Mouse (Mus musculus) layer of hippocampus, adult 9-11 months (tissue): Measurements from ENCODE around the gene Plch2.

Experiments used
- DNase-seq: peaks from one replicate; pipeline ENCODE4 v3.0.0; 2022

Plch2 gene

DNA sequence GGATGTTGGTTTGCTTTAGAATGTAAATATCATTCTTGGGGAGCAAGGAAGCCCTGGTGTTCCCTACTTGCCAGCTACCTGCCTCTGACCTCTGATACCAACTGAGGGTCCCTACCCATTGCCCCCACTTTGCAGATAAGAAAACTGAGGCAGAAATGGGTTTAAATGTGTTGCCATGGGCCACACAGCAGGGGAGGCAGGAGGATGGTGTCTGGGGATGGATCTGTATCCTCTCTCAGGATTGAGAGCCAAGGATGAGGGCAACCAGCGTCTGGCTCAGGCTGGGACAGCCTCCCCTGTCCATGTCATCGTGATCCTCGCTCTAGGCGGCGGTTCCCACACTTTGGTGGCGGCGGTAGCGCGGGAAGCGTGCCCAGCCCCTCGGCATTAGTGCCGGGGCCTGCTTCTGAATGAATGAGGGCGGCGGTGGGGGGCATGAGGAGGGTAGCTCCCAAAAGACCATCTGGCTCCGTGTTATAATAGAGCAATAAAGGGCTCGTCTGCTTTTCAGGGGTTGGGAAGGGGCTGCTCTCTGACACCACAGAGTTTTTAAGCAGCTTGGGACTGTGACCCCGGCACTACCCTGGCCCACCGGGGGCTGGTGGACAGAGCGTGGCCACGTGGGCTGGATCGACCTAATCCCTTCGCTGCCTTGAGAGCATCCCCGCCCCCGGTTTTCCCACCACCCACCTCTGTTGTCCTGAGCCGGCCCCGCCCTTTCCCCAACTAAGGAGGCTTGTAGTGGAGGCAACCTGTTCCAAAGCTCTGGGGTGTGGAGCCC, 103.9 kb downstream of the Plch2 start:
- DNase-seq, result no peak

- DNase-seq, result no peak
Measured at GRCm38 (mm10) chr4:154949589-154949982, 107.0 kb downstream of the Plch2 start.

DNA sequence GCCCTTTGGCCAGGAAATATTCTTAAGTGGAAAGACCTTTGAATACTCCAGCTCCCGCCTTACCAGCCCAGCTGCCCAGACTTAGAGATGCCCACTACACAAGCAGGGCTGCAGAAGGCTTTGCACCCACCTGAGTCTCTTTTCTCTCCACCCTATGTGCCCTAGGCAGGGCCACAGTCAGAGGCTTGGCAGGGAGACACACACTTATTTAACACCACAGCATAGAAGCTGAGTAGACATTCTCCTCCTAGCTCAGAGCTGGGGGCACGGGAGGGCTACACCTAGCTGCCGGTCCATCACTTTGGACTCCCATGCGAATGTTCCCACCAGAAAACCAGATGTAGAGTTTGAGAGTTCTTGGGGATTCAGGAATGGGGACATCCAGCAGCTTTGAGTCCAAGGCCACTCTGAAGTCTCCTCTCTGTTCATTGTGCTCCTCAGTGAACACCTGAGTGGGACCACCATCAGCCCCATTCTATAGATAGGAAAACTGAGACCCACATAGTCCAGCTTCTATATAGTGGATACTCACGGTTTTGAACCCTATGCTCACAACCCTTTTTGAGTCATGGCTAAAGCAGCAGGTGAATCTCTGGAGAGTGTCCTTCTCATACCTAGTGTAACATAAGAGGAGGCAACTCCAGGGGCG, 107.5 kb downstream of the Plch2 start:
- no peak for DNase-seq

GRCm38 (mm10) chr4:154948066-154948939, 108.3 kb downstream of the Plch2 start:
- peak; percentile 60 for DNase-seq

GRCm38 (mm10) chr4:154946319-154946718, 110.3 kb downstream of the Plch2 start:
- peak; percentile 46 for DNase-seq

- DNase-seq, result peak; percentile 84
Measured at GRCm38 (mm10) chr4:154944121-154944590, 112.4 kb downstream of the Plch2 start.

DNA sequence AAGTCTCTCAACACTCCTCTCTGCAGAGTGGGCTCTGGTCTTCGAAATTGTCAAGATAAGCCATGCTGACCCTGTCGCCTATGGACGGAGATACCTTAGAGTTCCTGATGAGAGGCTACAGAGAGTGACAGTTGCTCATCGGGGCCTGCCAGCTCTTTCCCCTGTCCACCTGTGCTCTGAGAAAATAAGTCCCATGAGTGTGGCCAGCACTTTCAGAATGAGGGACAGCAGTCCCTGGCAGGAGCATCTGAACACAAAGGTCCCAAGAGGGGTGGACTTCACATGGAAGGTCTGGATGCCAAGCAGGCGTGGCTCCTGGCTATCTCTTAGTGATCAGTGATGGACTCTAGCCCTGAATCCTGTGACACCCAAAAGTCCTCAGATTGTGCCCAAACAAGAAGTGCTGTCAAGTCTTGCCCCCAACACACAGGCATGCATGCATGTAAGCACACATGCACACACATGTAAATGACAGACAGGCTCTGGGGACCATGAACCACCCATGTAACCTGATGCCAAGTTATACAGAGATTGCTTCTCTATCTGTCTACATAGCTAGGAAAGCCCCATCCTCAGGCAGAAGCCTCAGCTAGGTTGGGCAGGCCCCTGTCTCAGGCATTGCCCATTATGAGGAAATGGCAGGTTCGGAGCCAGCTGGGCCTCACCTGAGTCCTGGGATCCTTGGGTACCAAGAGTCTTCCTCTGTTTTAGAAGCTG, 113.1 kb downstream of the Plch2 start:
- DNase-seq, result no peak

DNA sequence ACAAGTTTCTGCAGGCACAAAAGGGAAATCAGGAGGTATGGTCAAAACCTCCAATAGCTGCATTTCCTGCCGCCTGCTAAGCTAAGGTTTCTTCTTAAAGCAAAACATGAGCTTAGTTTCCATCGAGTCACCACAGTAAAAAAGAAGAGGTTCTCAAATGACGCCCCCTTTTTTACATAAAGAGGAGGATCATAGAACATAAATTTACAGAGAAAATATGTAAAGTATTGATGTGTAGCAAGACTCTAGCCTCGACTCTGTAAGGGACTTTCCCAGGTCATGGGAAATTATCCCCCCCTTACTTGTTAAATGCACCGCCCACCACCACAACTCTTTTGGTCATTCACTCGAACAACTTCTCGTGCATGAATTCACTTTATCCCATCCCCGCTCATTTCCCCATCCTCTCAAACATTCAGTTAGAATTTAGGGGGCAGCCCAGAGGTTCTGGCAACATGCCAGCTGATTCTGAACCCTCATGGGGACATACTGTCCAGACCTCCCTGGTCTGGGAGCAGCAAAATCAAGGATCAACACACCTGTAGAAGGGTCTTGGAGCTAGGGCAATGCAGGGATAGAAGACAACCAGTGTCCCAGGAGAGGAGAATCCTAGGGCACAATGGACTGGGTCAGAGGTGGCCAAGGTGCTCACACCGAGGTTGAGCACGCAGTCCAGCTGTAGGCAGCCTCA, 113.8 kb downstream of the Plch2 start:
- no peak for DNase-seq

- DNase-seq, result no peak
Measured at GRCm38 (mm10) chr4:154941831-154942230, 114.8 kb downstream of the Plch2 start.

DNA sequence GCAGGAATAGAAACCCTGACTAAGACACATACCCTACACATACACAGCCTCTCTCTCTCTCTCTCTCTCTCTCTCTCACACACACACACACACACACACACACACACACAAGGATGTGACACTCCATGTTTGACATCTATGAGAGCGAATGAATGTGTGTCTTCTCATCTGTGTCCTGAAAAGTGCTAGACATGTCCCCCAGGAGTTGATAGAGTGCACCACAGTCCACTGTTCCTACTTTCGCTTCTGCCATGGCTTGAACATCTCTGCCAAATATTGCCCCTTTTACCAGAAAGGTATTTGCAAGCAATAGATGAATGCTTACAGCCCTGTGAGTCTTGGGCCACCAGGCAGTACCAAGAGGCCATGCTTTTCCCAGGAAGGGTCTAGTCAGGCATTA, 116.4 kb downstream of the Plch2 start:
- no peak for DNase-seq

GRCm38 (mm10) chr4:154937746-154938145, 118.8 kb downstream of the Plch2 start:
- no peak for DNase-seq

DNA sequence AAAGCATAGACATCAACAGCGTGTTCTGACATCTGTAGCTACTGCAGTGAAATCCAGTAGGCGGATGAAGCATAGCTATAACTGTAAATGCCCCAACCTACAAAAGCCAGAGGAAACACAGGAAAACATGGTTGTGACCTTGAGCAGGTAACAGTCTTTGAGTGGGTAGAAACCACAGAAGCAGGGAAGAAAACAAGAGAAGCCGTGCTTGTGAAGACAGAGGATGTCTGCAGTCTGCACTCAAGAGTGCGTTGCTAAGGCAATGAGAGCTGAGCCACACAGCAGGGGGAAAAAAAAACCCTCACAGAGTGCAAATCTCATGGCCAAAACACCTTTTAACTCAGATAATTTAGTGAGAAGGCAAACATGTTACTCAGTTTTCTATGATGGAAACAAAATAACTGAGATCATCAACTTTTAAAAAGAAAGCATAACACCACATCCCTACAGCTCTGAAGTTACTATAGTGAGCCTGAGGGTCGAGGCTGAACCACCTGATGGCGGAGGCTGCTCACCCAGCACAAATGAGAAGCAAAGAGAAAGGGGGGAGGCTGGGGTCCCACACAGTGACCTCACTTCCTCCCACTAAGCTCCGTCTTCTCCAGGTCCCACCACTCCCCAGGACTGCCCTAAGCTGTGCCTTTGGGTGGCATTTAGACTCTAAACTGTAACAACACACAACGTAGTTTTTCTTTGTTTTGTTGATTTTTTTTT, 119.9 kb downstream of the Plch2 start:
- DNase-seq, result no peak

- no peak for DNase-seq
Measured at GRCm38 (mm10) chr4:154935788-154936187, 120.8 kb downstream of the Plch2 start.

- no peak for DNase-seq
Measured at GRCm38 (mm10) chr4:154934800-154935199, 121.8 kb downstream of the Plch2 start.

GRCm38 (mm10) chr4:154933306-154933907, 123.2 kb downstream of the Plch2 start:
- no peak for DNase-seq
